In genomic region chr7:45560843-45561623, GRCm38 (mm10) we compare ENCODE assay signal across 8 mouse cellular contexts. TPM values are rescaled to one million over a fixed set of nuclear protein-coding genes. Genes with fewer than 3 reads are reported as not detected.
DNase-seq lines count a peak whose midpoint lies in the region; ATAC-seq lines count a peak whose summit lies in the region.

No protein-coding gene starts in this region.

- no peaks in the 10 kb centered on the region for H3K4me1 ChIP-seq in hindbrain, embryonic 11.5 days (replicated peaks; ENCODE audit: control insufficient read depth, insufficient read depth, low read length)

- peak; percentile 76 for DNase-seq in MN1 (ENCODE audit: low spot score)
- peak; percentile 86 for DNase-seq in cerebellum, adult 9-10 months
- peak; percentile 58 to 77 for DNase-seq in frontal cortex, postnatal 10 days (ENCODE audit: low spot score in 2 of 2)
- peak; percentile 84 for DNase-seq in hindbrain, embryonic 11.5 days (ENCODE audit: low spot score)
- peak; percentile 86 to 87 for DNase-seq in layer of hippocampus, postnatal 10 days (ENCODE audit: low spot score in 2 of 2)
- DNase-seq in lung, postnatal 10 days, result peak; percentile 88
- DNase-seq in ovary, postnatal 36 days (ENCODE audit: low spot score), result peak; percentile 74
- DNase-seq in urinary bladder, postnatal 10 days (ENCODE audit: low spot score), result peak; percentile 61

- no peak overlapping the region for H3K27ac ChIP-seq in hindbrain, embryonic 11.5 days (ENCODE audit: low read depth, low read length)

- ATAC-seq in hindbrain, embryonic 11.5 days (ENCODE audit: low FRiP score), result peak; percentile 27; the same call in 1 of the 2 replicates

- no peaks in the 10 kb centered on the region for H3K9me3 ChIP-seq in hindbrain, embryonic 11.5 days (ENCODE audit: control insufficient read depth, low read length)

- no peak overlapping the region for H3K4me3 ChIP-seq in hindbrain, embryonic 11.5 days (ENCODE audit: low read depth, low read length)

- 0 out of 2 replicates have a peak, but pooled peaks cover 2% of the 10 kb centered on the region for H3K27me3 ChIP-seq in hindbrain, embryonic 11.5 days (ENCODE audit: control insufficient read depth, insufficient read depth, low read length)

- 28% methylated on average over 17 of the region's 17 CpGs for WGBS in hindbrain, embryonic 11.5 days

- H3K4me2 ChIP-seq in hindbrain, embryonic 11.5 days (replicated peaks; ENCODE audit: low read depth, low read length), result no peak overlapping the region

- H3K9ac ChIP-seq in hindbrain, embryonic 11.5 days (ENCODE audit: low read depth, low read length), result no peak overlapping the region

- no peaks in the 10 kb centered on the region for H3K36me3 ChIP-seq in hindbrain, embryonic 11.5 days (ENCODE audit: control insufficient read depth, insufficient read depth, low read length)

RNA-seq across cellular contexts. Expression of gene Hsd17b14, which starts 6.3 kb away (rescaled TPM):
- polyA plus RNA-seq in hindbrain, embryonic 11.5 days (2014; fragmentation: Nextera tagmentation; extraction: Ambion mirVana), result 0.45 and 0.46 TPM in 2 replicates
- total RNA-seq in layer of hippocampus, postnatal 10 days (2021), result not detected

RNA-seq across cellular contexts. Expression of gene Bcat2, which starts 8.9 kb away (rescaled TPM):
- polyA plus RNA-seq in hindbrain, embryonic 11.5 days (2014; fragmentation: Nextera tagmentation; extraction: Ambion mirVana), result 26.6 and 31.4 TPM in 2 replicates
- 10 to 100 TPM; 20.8 to 22.9 TPM for total RNA-seq in layer of hippocampus, postnatal 10 days (2021)

RNA-seq across cellular contexts. Expression of gene Plekha4, which starts 34.9 kb away (rescaled TPM):
- polyA plus RNA-seq in hindbrain, embryonic 11.5 days (2014; fragmentation: Nextera tagmentation; extraction: Ambion mirVana), result 2.1 and 2.3 TPM in 2 replicates
- under 1 TPM; 0.80 to 0.94 TPM for total RNA-seq in layer of hippocampus, postnatal 10 days (2021)

RNA-seq across cellular contexts. Expression of gene Ppp1r15a, which starts 35.0 kb away (rescaled TPM):
- polyA plus RNA-seq in hindbrain, embryonic 11.5 days (2014; fragmentation: Nextera tagmentation; extraction: Ambion mirVana), result 15.1 and 15.7 TPM in 2 replicates
- total RNA-seq in layer of hippocampus, postnatal 10 days (2021), result 10 to 100 TPM; 23.6 to 29.3 TPM

RNA-seq across cellular contexts. Expression of gene Nucb1, which starts 50.8 kb away (rescaled TPM):
- 88.6 and 92.7 TPM in 2 replicates for polyA plus RNA-seq in hindbrain, embryonic 11.5 days (2014; fragmentation: Nextera tagmentation; extraction: Ambion mirVana)
- total RNA-seq in layer of hippocampus, postnatal 10 days (2021), result 100 to 1,000 TPM; 107 to 117 TPM
